Mouse (Mus musculus): ENCODE measurements around the gene Fcgr3.

Fcgr3 gene

GRCm38 (mm10) chr1:171016676-171017356, 47.9 kb downstream of the Fcgr3 start:
- CTCF ChIA-PET: interaction anchor here (0.6 kb wide), 1 partner anchor 136 kb away, joined by 5 read pairs; no protein-coding TSS in a partner anchor

GRCm38 (mm10) chr1:171011733-171012132, 53.0 kb downstream of the Fcgr3 start:
- CTCF ChIA-PET: no interaction called here

- CTCF ChIA-PET: interaction anchor here (1.0 kb wide), 1 partner anchor 106 kb away, joined by 3 read pairs; no protein-coding TSS in a partner anchor
These were observed 57.8 kb downstream of the Fcgr3 start for GRCm38 (mm10) chr1:171006905-171007304.

GRCm38 (mm10) chr1:171006335-171006734, 58.4 kb downstream of the Fcgr3 start:
- CTCF ChIA-PET: interaction anchor here (1.0 kb wide), 1 partner anchor 105 kb away, joined by 3 read pairs; no protein-coding TSS in a partner anchor

- CTCF ChIA-PET: no interaction called here
These were observed 59.1 kb downstream of the Fcgr3 start for GRCm38 (mm10) chr1:171005586-171005985.

- CTCF ChIA-PET: no interaction called here
These were observed 59.7 kb downstream of the Fcgr3 start for GRCm38 (mm10) chr1:171005081-171005480.
